Mouse (Mus musculus) layer of hippocampus, postnatal 14 days (tissue): ENCODE results near the gene Mef2c. TPM values are rescaled to one million over a fixed set of nuclear protein-coding genes. Genes with fewer than 3 reads are reported as not detected.

ENCODE experiments used
- DNase-seq, 2 experiments: peaks; one replicate each; pipeline ENCODE4 v3.0.0; 2021 to 2022; ENCODE audit warnings: low spot score in 2 of 2, mixed read lengths in 1 of 2
- total RNA-seq, 2 experiments: library from RNA; stranded (reverse); gene quantifications; 2 replicates each; pipeline ENCODE4 v1.2.3; 2021

Mef2c gene
- total RNA-seq, 2 experiments from 2014 or later, result 89.5 to 92.8 TPM

- DNase-seq, result no peak
Measured at GRCm38 (mm10) chr13:83568759-83569256, 65.0 kb downstream of the Mef2c start.

DNA sequence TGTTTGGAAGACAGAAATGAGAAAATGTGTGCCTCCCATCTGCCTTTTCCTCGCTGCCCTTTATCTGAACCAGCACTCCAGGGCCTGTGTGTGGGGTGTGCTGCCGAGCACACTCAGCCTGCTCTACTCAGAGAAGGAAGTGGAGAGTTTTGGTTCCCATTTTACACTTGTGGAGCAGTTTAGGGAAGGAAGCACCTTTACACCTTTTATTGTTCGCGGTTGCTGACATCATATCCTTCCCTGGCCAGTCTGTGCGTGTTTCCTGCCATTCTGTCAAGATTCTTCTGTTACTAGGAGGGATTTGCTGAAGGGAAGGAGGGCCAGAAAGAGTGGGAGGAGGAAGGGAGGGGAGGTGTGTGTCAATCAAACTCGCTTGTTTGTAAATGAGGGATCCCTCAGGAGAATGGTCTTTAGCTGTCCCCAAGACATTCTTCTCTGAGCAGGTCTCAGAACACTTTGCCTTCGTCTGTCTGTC, 68.2 kb downstream of the Mef2c start:
- peak; percentile 22 to 42 for DNase-seq

DNA sequence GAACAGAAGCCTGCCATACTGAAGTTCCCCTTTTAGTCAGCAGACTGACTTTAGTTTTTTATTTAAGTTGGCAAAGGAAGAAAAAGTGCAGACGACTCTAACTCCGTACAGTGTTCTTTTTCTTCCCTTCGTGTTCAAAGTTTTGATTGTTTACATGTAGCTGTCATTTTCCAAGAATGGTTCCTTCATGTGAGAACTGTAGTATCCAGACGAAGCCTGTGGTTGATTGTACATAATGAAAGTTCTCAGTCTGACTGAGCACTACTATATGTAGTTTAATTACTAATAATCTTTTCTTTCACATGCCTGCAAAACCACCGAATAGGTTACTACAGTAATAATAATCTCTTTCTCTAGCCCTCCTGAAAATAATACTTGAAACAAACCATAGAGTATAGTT, 68.6 kb downstream of the Mef2c start:
- DNase-seq, result no peak

DNA sequence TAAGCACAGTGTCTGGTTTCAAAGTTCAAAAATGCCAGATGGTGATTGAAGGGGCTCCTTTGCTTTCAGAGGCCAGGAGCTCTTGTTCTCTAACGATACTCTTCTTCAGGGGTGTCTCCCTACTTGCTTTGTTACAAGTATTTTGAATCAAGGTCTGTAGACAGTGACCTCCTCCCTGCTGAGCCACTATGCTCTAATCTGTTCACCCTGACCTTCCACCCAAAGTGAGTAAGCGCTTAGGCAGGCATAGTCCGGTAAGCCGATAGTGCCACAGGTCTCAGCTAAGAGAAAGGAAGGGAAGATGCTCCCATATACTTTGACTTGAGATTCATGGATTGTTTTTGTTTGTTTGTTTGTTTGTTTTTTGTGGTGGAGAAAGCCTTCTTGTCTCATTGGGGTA, 69.5 kb downstream of the Mef2c start:
- no peak for DNase-seq

GRCm38 (mm10) chr13:83573855-83574583, 70.2 kb downstream of the Mef2c start:
- no peak for DNase-seq

DNA sequence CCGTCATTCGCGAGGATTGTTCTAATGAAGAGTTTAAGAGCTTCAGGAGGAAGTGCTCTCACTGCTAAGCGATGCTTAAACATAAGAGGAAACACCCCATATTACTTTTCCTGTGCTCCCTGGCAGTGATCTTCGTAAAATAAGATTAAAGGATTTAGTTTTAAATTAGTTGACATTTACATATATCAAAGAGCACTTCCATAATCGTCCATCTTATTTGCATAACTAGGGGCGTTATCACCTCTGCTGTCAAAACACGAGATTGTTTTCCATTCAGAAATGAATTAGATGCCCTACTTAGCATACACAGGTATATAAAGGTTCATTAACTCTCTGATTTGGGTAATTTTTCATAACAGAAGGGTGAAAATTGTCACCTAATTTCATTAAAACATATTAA, 71.0 kb downstream of the Mef2c start:
- no peak for DNase-seq

DNA sequence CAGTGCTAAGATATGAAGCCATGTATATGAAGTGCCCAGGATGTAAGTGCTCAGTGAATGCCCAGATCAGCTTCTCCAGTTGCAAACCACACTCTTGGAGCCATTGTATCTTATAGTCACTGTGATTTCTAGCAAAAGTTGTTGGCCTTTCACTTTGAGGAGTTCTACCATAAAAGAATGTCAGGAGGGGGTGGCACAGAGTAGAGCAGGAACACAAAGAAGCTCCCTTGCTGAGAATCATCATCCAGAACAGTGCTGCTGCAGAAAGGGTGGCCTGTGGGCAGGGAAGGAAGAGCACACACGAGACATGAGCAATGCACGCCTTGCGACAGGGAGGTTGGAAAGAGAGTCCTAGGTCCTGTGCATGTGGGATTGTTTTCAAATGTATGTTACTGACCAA, 75.6 kb downstream of the Mef2c start:
- no peak for DNase-seq

DNA sequence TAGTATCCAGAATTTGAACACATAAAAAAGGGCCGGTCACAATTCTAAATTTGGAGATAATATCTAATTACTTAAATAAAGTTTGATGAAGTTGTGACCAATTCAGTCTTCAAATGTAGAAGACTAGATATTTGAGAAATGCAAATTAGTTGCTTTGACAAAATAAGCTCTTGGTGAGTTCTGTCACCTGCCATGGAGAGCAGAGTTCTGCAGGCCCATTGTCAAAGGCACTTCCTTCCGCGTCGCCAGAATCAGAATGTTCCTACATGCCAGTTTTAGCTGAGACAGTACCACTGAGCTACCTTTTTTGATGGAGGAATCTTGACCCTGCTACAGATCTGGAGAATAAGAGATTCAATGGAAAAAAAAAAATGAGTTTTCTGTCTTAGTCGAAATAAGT, 77.0 kb downstream of the Mef2c start:
- no peak for DNase-seq

GRCm38 (mm10) chr13:83582564-83582963, 78.7 kb downstream of the Mef2c start:
- peak in 1 of 2 experiments; percentile 25 for DNase-seq

DNA sequence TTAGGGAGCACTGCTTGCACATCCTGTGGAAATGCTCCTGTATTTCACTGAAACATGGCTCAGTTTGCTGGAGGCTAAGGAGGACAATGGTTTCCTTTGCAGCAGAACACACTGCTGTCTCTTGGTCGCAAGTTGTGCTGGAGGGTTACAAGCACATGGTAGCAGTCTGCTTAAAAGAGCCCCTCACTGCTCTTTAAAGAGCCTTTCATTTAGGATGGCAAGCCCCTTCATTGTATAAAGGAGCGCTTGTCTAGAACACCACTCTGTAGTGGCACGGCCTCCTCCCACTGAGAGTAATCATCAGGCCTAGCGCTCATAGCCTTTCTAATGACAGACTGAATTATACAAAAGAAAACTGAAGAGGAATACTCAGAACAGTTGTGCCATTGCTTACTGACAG, 80.0 kb downstream of the Mef2c start:
- no peak for DNase-seq

DNA sequence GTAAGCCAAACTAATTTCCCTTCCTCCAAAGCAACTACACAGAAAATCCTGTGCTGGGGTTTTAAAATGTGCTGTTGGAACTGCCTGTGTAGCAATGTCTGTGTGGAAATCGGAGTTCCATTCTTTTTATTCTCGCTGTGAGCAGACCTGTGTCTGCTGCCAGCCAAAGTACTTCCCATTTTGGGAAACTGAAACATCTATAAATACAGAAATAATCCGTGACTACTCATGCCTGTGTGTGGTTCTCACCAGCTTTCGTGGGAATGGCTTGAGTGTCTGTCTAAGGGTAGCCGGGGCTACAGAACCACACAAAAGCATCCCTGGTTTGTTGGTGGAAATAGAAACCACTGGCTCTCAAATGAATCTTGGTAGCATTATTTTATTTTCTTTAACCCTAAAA, 81.5 kb downstream of the Mef2c start:
- no peak for DNase-seq

GRCm38 (mm10) chr13:83588186-83588585, 84.4 kb downstream of the Mef2c start:
- DNase-seq, result no peak

DNA sequence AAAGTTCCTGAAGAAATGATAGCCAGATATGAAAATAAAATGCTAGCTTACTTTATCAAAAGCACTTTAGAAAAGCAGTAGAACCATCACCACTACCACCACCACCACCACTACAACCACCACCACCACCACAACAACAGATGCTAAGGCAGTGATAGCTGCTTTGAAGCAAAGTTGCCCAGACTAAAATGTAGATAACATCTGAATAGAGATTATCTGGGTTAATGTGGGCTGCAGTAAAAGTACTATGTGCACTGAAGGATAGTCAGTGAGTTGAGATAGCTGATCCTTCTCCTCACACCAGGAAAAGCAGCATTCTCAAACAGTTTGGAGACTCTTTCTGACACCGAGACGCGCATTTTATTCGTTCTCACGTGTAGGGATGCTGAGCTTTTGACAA, 87.1 kb downstream of the Mef2c start:
- no peak for DNase-seq

DNA sequence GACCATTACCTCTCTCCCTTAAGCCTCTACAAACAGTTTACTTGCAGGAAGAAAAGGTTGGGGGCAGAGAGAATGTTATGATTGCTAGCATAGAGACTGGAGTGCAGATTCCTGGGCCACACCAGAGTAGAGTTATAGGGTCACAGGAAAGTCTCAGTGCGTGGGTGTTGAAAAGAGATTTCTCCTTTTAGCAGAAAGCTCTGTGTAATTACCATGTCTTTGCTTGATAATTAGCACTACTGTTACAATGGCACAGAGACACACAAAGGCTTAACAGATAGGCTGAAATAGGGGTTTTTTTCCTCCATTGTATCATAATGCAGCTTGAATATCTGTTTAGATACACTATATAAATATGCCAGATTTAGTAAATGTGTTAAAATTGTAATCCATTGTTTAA, 91.6 kb downstream of the Mef2c start:
- DNase-seq, result no peak

DNA sequence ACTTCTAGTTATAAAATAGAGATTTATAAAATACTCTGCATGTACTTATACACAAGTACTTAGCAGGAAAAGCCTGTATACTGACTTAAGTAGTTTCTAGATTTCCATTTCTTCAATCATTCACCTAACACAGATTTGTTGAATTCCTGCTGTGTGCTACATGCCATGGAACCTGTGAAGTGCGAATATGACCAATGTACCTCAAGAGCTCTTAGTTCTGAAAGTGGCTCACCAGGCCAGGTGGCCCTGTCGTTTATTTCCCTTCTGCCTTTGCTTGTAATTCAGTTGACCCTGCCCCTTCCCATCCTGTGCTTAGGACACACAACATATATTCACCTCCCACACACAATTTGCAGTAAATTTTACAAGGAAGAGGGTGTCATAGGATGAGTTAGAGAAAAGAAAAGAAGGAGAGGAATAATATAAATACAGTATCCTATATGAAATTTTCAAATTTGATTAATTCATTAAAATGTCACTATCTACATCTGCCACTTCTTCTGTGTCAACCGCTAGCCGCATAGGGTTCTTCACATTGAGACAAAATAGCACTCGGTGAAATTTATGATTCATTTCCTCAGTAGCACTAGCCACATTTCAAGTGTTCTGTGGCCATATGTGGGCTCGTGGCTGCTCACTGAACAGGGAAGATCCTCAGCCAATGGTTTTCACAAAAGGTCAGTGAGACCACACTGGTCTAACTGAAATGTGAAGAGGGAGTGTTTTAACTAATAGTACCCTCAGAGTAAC, 93.3 kb downstream of the Mef2c start:
- no peak for DNase-seq

GRCm38 (mm10) chr13:83597739-83598210, 93.9 kb downstream of the Mef2c start:
- DNase-seq, result no peak

- no peak for DNase-seq
Measured at GRCm38 (mm10) chr13:83600301-83600700, 96.5 kb downstream of the Mef2c start.

DNA sequence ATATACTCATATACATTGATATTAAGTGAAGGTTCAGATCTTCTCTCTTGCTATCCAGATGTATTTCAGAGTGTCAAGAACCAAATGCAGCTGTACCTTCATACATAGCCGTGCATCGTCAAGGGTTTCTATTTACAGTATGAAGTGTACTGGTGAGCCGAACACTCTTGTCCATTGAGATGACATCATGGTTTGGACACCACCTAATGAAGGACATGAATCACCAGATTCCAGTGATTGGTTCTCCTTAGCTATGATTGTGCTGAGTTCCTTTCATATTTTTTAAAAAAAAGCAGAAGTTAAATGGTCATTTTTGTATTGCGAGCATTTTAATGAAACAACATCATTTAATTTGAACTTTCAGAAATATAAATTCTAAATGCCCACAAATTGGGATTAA, 97.9 kb downstream of the Mef2c start:
- no peak for DNase-seq

- DNase-seq, result no peak
Measured at GRCm38 (mm10) chr13:83603373-83604265, 99.8 kb downstream of the Mef2c start.

DNA sequence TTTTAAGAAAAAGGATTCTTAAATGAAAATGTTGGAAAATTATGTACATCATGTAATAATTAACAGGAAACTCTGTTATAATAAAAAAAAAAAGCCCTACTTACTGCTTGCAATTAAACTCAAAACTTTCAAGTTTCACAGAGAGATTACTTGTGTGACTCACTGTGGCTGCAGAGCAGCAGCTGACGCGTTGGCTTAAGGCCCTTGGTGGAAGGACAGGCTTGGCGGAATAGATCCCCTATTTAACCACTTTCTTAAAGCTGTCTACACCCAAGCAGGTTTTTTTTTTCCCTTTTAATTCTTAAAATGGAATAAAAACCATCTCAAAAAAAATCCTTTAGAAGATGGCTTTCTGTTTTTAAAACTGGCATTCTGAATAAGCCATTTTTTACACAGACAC, 100.5 kb downstream of the Mef2c start:
- no peak for DNase-seq

- no peak for DNase-seq
Measured at GRCm38 (mm10) chr13:83604785-83605184, 101.0 kb downstream of the Mef2c start.
